ENCODE assay signal across 17 mouse cellular contexts in the genomic region with DNA sequence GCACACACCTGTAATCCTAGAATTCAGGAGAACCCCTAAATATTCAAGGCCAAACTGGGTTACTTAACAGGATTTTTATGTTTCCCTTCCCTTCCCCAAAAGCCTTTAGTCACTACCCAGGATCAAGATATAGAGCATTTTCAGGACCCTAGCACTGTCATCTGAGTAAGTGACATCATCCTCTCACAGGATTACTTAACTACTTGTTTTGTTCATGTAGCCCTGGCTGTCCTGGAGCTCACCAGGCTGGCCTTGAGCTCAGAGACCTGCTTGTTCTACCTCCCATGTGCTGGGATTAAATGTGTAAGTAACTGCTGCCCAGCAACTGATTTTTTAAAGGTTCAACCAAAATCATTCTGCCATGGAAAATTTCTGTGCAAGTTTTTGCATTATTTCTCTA. TPM values are rescaled to one million over a fixed set of nuclear protein-coding genes. Genes with fewer than 3 reads are reported as not detected.
DNase-seq lines count a peak whose midpoint lies in the region; ATAC-seq and TF ChIP-seq lines count a peak whose summit lies in the region.
"Had no signal": no experiment of that assay in that cellular context is flagged by ENCODE, and none has a peak within 500 bp of the region (broad histone marks: within the 10 kb centered on the region; RNA-seq: fewer than 3 reads in every experiment).

No protein-coding gene starts in this region.

- H3K9me3 ChIP-seq in liver, postnatal 0 days (ENCODE audit: low read length): no peaks in the 10 kb centered on the region
- H3K9me3 ChIP-seq: embryonic facial prominence, embryonic 10.5 days; embryonic facial prominence, embryonic 12.5 days; forebrain, embryonic 13.5 days; forebrain, embryonic 15.5 days had no signal

- no peak overlapping the region for H3K9ac ChIP-seq in liver, postnatal 0 days (replicated peaks)
- H3K9ac ChIP-seq: embryonic facial prominence, embryonic 12.5 days; forebrain, embryonic 13.5 days; forebrain, embryonic 15.5 days; forebrain, postnatal 0 days had no signal

- H3K27ac ChIP-seq in liver, postnatal 0 days (ENCODE audit: low read depth): no peak overlapping the region
- H3K27ac ChIP-seq: embryonic facial prominence, embryonic 10.5 days; embryonic facial prominence, embryonic 12.5 days; forebrain, embryonic 13.5 days; forebrain, embryonic 15.5 days had no signal

- no peaks in the 10 kb centered on the region for H3K4me1 ChIP-seq in liver, postnatal 0 days (ENCODE audit: insufficient read depth)
- H3K4me1 ChIP-seq: embryonic facial prominence, embryonic 12.5 days; forebrain, embryonic 13.5 days; forebrain, embryonic 15.5 days had no signal

- no peak overlapping the region for H3K4me2 ChIP-seq in liver, postnatal 0 days (ENCODE audit: low read depth, low read length)
- H3K4me2 ChIP-seq: embryonic facial prominence, embryonic 12.5 days; forebrain, embryonic 13.5 days; forebrain, embryonic 15.5 days had no signal

- no peaks in the 10 kb centered on the region for H3K27me3 ChIP-seq in liver, postnatal 0 days (ENCODE audit: insufficient read depth, low read length)

- no peaks in the 10 kb centered on the region; the same call in 1 of the 2 replicates for H3K36me3 ChIP-seq in liver, postnatal 0 days (replicated peaks; ENCODE audit: insufficient read depth, low read length)

- peak; percentile 87 for ATAC-seq in liver, postnatal 0 days
- ATAC-seq: forebrain, embryonic 13.5 days; forebrain, embryonic 15.5 days; forebrain, postnatal 0 days had no signal

- TF ChIP-seq EP300 in liver, postnatal 0 days (IDR thresholded peaks at IDR 0.05; ENCODE audit: low read depth): no peak

- peak; percentile 41 to 64 for DNase-seq in adrenal gland, adult (ENCODE audit: inconsistent age in 2 of 2, low spot score in 1 of 2)
- no peak for DNase-seq in adrenal gland, adult 18-20 months (ENCODE audit: low spot score in 2 of 2)
- DNase-seq in adrenal gland, postnatal 36 days: peak; percentile 10 to 18
- DNase-seq in adrenal gland, postnatal 10 days: no peak
- no peak for DNase-seq in liver, postnatal 0 days
- no peak for DNase-seq in liver
- DNase-seq: adrenal gland, adult 8-10 months; cerebellum, adult 11-12 months; cerebellum, adult 2 months; cerebellum, adult 9-10 months; cerebellum, postnatal 10 days; cerebellum, postnatal 25 days; forebrain, postnatal 0 days had no signal

- no peak for TF ChIP-seq CTCF in liver, postnatal 0 days (IDR thresholded peaks at IDR 0.05; ENCODE audit: low read depth)

- no peak overlapping the region for H3K4me3 ChIP-seq in liver, postnatal 0 days (ENCODE audit: low read depth, low read length)
- H3K4me3 ChIP-seq: embryonic facial prominence, embryonic 10.5 days; embryonic facial prominence, embryonic 12.5 days; forebrain, embryonic 13.5 days; forebrain, embryonic 15.5 days had no signal

RNA-seq across cellular contexts. Expression of a gene that starts 20.6 kb away (rescaled TPM):
- 10 to 100 TPM; 28.0 to 29.3 TPM for total RNA-seq in adrenal gland, adult 18-20 months (2021)
- total RNA-seq in adrenal gland, postnatal 36 days (2021): 10 to 100 TPM; 32.3 to 36.2 TPM
- 10 to 100 TPM; 27.0 to 36.8 TPM for total RNA-seq in adrenal gland, postnatal 10 days (2021)
- 9.0 and 9.8 TPM in 2 replicates for polyA plus RNA-seq in liver, postnatal 0 days (2015; fragmentation: Nextera tagmentation; extraction: Ambion mirVana)

Comparison
In these comparisons a context has a peak if more than half of its experiments do, and no peak if none do; other contexts are left out.
1. DNase-seq: peak in adrenal gland, adult (2 of 2) and adrenal gland, postnatal 36 days (2 of 2); none in adrenal gland, adult 18-20 months (0 of 2), adrenal gland, postnatal 10 days (single experiment), liver, postnatal 0 days (single experiment) and liver (single experiment).